Mouse (Mus musculus) lung, embryonic 14.5 days (tissue): ENCODE data around the gene Map3k6. TPM values are rescaled to one million over a fixed set of nuclear protein-coding genes. Genes with fewer than 3 reads are reported as not detected.

Source experiments
- ATAC-seq: fragments of 200-750 bp; cut with Nextera tagmentation; 2 replicates; pipeline ENCODE4 v1.8.0; 2017; ENCODE audit warnings: mild to moderate bottlenecking, moderate TSS enrichment, moderate library complexity; ENCODE audit not compliant: insufficient read depth
- DNase-seq: peaks from one replicate; pipeline ENCODE4 v3.0.0-alpha.2; 2015
- H3K27ac ChIP-seq: fragments of 300-500 bp; sonication (generic); 2 replicates; pipeline ENCODE4 v1.5.1; 2014; ENCODE audit warnings: low read depth, mild to moderate bottlenecking, moderate library complexity
- H3K27me3 ChIP-seq: fragments of 300-500 bp; sonication (generic); 2 replicates; pipeline ENCODE4 v1.6.1; 2014; ENCODE audit warnings: low read length, control low read depth; ENCODE audit not compliant: insufficient read depth
- H3K36me3 ChIP-seq: fragments of 300-500 bp; sonication (generic); 2 replicates; pipeline ENCODE4 v1.6.1; 2014; ENCODE audit warnings: control low read depth; ENCODE audit not compliant: insufficient read depth
- H3K4me1 ChIP-seq: fragments of 300-500 bp; sonication (generic); 2 replicates; pipeline ENCODE4 v1.6.1; 2014; ENCODE audit warnings: antibody characterized with exemption, control low read depth; ENCODE audit not compliant: insufficient read depth
- H3K4me2 ChIP-seq: fragments of 300-500 bp; sonication (generic); 2 replicates; pipeline ENCODE4 v1.6.1; 2014; ENCODE audit warnings: mild to moderate bottlenecking
- H3K4me3 ChIP-seq: fragments of 300-500 bp; sonication (generic); 2 replicates; pipeline ENCODE4 v1.5.1; 2014; ENCODE audit warnings: low read depth, low read length
- H3K9ac ChIP-seq: fragments of 300-500 bp; sonication (generic); 2 replicates; pipeline ENCODE4 v1.6.1; 2014
- H3K9me3 ChIP-seq: fragments of 300-500 bp; sonication (generic); 2 replicates; pipeline ENCODE4 v1.6.1; 2016; ENCODE audit warnings: low read depth, low read length, control low read depth
- CTCF ChIP-seq: IDR thresholded peaks from 2 replicates; pipeline ENCODE4 v1.5.1; 2016; ENCODE audit warnings: antibody characterized with exemption, low read depth
- WGBS: fragments of 180-500 bp; shearing (Covaris S2); extraction: QIAGEN DNeasy Blood & Tissue Kit; methylation state at CpG from one replicate; pipeline ENCODE4 v1.1.7; 2014; 5-methylcytosine and 5-hydroxymethylcytosine counted together
- polyA plus RNA-seq: library from polyadenylated mRNA; unstranded; fragments of >200 nt; fragmentation: Nextera tagmentation; extraction: Ambion mirVana; gene quantifications from 2 replicates; pipeline ENCODE4 v1.2.1, GENCODE M21; 2014

Gene Map3k6
- polyA plus RNA-seq, 1 experiment from 2014 or later, result 2.2 TPM

DNA sequence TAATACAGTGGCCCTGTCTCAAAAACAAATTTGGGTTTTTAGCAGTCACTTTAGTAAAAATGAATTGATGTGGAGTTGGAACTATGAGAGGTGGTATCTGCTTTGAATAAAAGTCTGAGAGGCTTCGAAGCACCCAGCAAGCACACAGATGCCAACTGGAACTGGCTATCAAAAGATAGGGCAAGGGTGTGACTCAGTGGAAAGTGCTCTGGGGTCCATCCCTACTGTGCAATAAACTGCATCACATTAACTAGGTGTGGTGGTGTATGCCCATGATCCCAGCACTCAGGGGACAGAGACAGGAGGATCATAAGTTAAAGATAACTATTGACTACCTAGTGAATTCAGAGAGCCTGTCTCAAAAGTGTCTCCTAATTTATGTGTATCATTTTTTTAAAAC, 50.6 kb downstream of the Map3k6 start:
- H3K4me1 ChIP-seq, result peaks cover 10% of the 10 kb centered on the region; the same call in 1 of the 2 replicates
- TF ChIP-seq CTCF, result no peak
- H3K9ac ChIP-seq, result no peak overlapping the region

GRCm38 (mm10) chr4:133292405-133292804, 51.8 kb downstream of the Map3k6 start:
- H3K27ac ChIP-seq, result no peak overlapping the region
- WGBS, result 72% methylated on average over 4 of the region's 4 CpGs
- no peak for ATAC-seq

More for the DNA sequence above, 50.6 kb downstream of the Map3k6 start:
- H3K9me3 ChIP-seq, result no peaks in the 10 kb centered on the region
- no peaks in the 10 kb centered on the region for H3K27me3 ChIP-seq
- no peak overlapping the region for H3K4me3 ChIP-seq
- H3K27ac ChIP-seq, result no peak overlapping the region
- peaks cover 22% of the 10 kb centered on the region; the same call in 1 of the 2 replicates for H3K36me3 ChIP-seq
- no peak for ATAC-seq
- 95% methylated on average over 1 of the region's 1 CpGs for WGBS
- no peak for DNase-seq
- no peak overlapping the region for H3K4me2 ChIP-seq

GRCm38 (mm10) chr4:133292901-133293843, 52.6 kb downstream of the Map3k6 start:
- Histone ChIP-seq H3K27ac (peak overlapping the region; percentile 50; the same call in 1 of the 2 replicates), H3K4me1 (peaks cover 12% of the 10 kb centered on the region; the same call in 1 of the 2 replicates), H3K36me3 (peaks cover 29% of the 10 kb centered on the region; the same call in 1 of the 2 replicates), H3K9me3 (no peaks in the 10 kb centered on the region), H3K4me2 (peak overlapping the region; percentile 18; the same call in 1 of the 2 replicates), H3K27me3 (no peaks in the 10 kb centered on the region), H3K9ac (peak overlapping the region; percentile 36), H3K4me3 (no peak overlapping the region)
- 28% methylated on average over 24 of the region's 24 CpGs for WGBS
- TF ChIP-seq CTCF, result no peak
- DNase-seq, result peak; percentile 31
- ATAC-seq, result peak; percentile 36

More at GRCm38 (mm10) chr4:133292405-133292804, 51.8 kb downstream of the Map3k6 start:
- H3K9ac ChIP-seq, result no peak overlapping the region
- peaks cover 29% of the 10 kb centered on the region; the same call in 1 of the 2 replicates for H3K36me3 ChIP-seq
- no peak overlapping the region for H3K4me2 ChIP-seq
- H3K4me3 ChIP-seq, result no peak overlapping the region
- H3K9me3 ChIP-seq, result no peaks in the 10 kb centered on the region
- DNase-seq, result no peak
- peaks cover 10% of the 10 kb centered on the region; the same call in 1 of the 2 replicates for H3K4me1 ChIP-seq
- H3K27me3 ChIP-seq, result no peaks in the 10 kb centered on the region
- TF ChIP-seq CTCF, result no peak

- H3K9me3 ChIP-seq, result no peaks in the 10 kb centered on the region
- peaks cover 29% of the 10 kb centered on the region; the same call in 1 of the 2 replicates for H3K36me3 ChIP-seq
- WGBS, result 53% methylated on average over 11 of the region's 11 CpGs
- DNase-seq (no peak), ATAC-seq (no peak)
- no peak overlapping the region for H3K9ac ChIP-seq
- H3K4me1 ChIP-seq, result peaks cover 20% of the 10 kb centered on the region; the same call in 1 of the 2 replicates
- TF ChIP-seq CTCF, result no peak
- H3K27me3 ChIP-seq, result no peaks in the 10 kb centered on the region
- no peak overlapping the region for H3K27ac ChIP-seq
- H3K4me2 ChIP-seq, result no peak overlapping the region
- H3K4me3 ChIP-seq, result no peak overlapping the region
Measured at GRCm38 (mm10) chr4:133294084-133294483, 53.5 kb downstream of the Map3k6 start.

DNA sequence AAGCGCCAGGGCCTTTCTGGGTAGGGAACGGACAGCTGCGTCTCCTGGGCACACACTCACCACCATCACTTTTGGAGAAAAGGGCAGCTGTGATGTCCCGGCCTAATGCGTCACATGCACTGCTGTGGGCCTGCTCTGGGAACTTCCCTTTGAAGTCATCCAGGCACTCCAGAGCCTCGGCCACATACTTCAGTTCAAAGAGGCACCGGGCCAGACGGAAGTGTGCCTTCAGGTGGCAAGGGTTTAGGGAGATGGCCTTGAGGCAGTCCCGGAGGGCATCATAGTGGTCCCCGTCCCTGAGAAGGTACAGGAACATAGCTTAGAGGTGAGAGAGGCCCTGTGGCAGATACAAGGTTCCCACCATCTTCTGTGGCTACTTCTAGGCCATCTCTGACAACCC, 56.7 kb downstream of the Map3k6 start:
- 51% methylated on average over 10 of the region's 10 CpGs for WGBS
- H3K27ac ChIP-seq, result no peak overlapping the region
- no peak overlapping the region for H3K4me2 ChIP-seq
- TF ChIP-seq CTCF, result no peak
- H3K9me3 ChIP-seq, result no peaks in the 10 kb centered on the region
- H3K9ac ChIP-seq, result peak overlapping the region; percentile 2; the same call in 1 of the 2 replicates
- no peaks in the 10 kb centered on the region for H3K27me3 ChIP-seq
- H3K4me1 ChIP-seq, result peaks cover 20% of the 10 kb centered on the region; the same call in 1 of the 2 replicates
- H3K4me3 ChIP-seq, result no peak overlapping the region
- no peak for ATAC-seq
- H3K36me3 ChIP-seq, result peaks cover 39% of the 10 kb centered on the region
- DNase-seq, result no peak

DNA sequence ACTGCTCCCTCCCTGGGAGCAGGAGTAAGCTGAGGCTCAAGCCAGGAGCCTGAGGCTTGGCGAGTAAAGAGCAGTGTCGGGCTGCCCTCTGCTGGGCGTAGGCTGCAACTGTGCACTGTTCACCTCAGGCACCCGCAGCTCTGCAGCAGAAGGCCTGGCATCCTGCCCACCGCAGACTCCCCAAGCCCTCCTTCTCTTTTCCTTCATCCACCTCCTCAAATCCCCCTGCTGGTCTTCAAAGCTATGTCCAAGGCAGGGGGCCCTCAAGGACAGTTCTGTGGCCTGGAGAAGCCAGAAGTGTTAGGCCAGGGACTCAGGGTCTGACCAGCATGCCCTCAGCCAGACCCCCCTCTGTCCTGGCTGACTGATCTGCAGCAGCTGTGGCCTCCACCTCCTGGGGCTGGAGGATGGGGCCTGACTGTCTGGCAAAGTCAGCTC, 57.2 kb downstream of the Map3k6 start:
- 4% methylated on average over 5 of the region's 5 CpGs for WGBS
- Histone ChIP-seq H3K27ac (peak overlapping the region; percentile 65; the same call in 1 of the 2 replicates), H3K4me2 (no peak overlapping the region), H3K4me1 (peaks cover 19% of the 10 kb centered on the region; the same call in 1 of the 2 replicates), H3K9ac (0 out of 2 replicates have a peak overlapping the region, but pooled peaks have one; percentile 16), H3K36me3 (peaks cover 43% of the 10 kb centered on the region), H3K27me3 (no peaks in the 10 kb centered on the region), H3K4me3 (no peak overlapping the region), H3K9me3 (no peaks in the 10 kb centered on the region)
- DNase-seq (peak; percentile 96), ATAC-seq (peak; percentile 88)
- peak; percentile 98 for TF ChIP-seq CTCF
